Mouse (Mus musculus) heart, embryonic 10.5 days (tissue): Measurements from ENCODE around the gene Foxe1. TPM values are rescaled to one million over a fixed set of nuclear protein-coding genes. Genes with fewer than 3 reads are reported as not detected.

Experiments
- DNase-seq: peaks from one replicate; pipeline ENCODE4 v3.0.0-alpha.2; 2017; ENCODE audit warnings: low spot score
- H3K27ac ChIP-seq: fragments of 300-500 bp; sonication (generic); 2 replicates; pipeline ENCODE4 v1.5.1; 2016; ENCODE audit warnings: mild to moderate bottlenecking
- H3K27me3 ChIP-seq: fragments of 300-500 bp; sonication (generic); 2 replicates; pipeline ENCODE4 v1.6.1; 2016; ENCODE audit warnings: mild to moderate bottlenecking; ENCODE audit not compliant: poor library complexity, insufficient read depth, severe bottlenecking
- H3K36me3 ChIP-seq: fragments of 300-500 bp; sonication (generic); 2 replicates; pipeline ENCODE4 v1.6.1; 2016; ENCODE audit warnings: mild to moderate bottlenecking, moderate library complexity
- H3K4me1 ChIP-seq: fragments of 300-500 bp; sonication (generic); 2 replicates; pipeline ENCODE4 v1.6.1; 2016; ENCODE audit warnings: mild to moderate bottlenecking
- H3K4me3 ChIP-seq: fragments of 300-500 bp; sonication (generic); 2 replicates; pipeline ENCODE4 v1.5.1; 2016; ENCODE audit warnings: mild to moderate bottlenecking, moderate library complexity
- H3K9me3 ChIP-seq: fragments of 300-500 bp; sonication (generic); 2 replicates; pipeline ENCODE4 v1.6.1; 2016; ENCODE audit warnings: mild to moderate bottlenecking, moderate library complexity
- WGBS: fragments of 180-500 bp; shearing (Covaris S2); methylation state at CpG from one replicate; pipeline ENCODE4 v1.1.7; 2016; 5-methylcytosine and 5-hydroxymethylcytosine counted together
- polyA plus RNA-seq: library from polyadenylated mRNA; unstranded; fragments of >200 nt; fragmentation: Nextera tagmentation; extraction: Ambion mirVana; gene quantifications from 2 replicates; pipeline ENCODE4 v1.2.1, GENCODE M21; 2016

Foxe1 gene
- polyA plus RNA-seq, 1 experiment from 2014 or later, result 1.6 TPM

- Histone ChIP-seq H3K4me3 (no peak overlapping the region), H3K4me1 (peaks cover 35% of the 10 kb centered on the region), H3K36me3 (no peaks in the 10 kb centered on the region), H3K9me3 (no peaks in the 10 kb centered on the region), H3K27me3 (peaks cover 89% of the 10 kb centered on the region), H3K27ac (no peak overlapping the region)
- 2% methylated on average over 26 of the region's 26 CpGs for WGBS
- DNase-seq, result peak; percentile 68
These were observed 3.8 kb upstream of the Foxe1 start for GRCm38 (mm10) chr4:46339584-46339983.

GRCm38 (mm10) chr4:46341831-46342680, 1.4 kb upstream of the Foxe1 start:
- Histone ChIP-seq H3K9me3 (no peaks in the 10 kb centered on the region), H3K27me3 (peaks cover 100% of the 10 kb centered on the region), H3K27ac (no peak overlapping the region), H3K36me3 (no peaks in the 10 kb centered on the region), H3K4me3 (peak overlapping the region; percentile 54; the same call in 1 of the 2 replicates), H3K4me1 (peaks cover 40% of the 10 kb centered on the region)
- 17% methylated on average over 22 of the region's 22 CpGs for WGBS
- no peak for DNase-seq

- H3K4me3 ChIP-seq, result peak overlapping the region; percentile 54
- peaks cover 36% of the 10 kb centered on the region for H3K4me1 ChIP-seq
- H3K27ac ChIP-seq, result no peak overlapping the region
- peaks cover 100% of the 10 kb centered on the region for H3K27me3 ChIP-seq
- under 1% methylated on average over 14 of the region's 28 CpGs for WGBS
- DNase-seq, result no peak
- no peaks in the 10 kb centered on the region for H3K9me3 ChIP-seq
- H3K36me3 ChIP-seq, result no peaks in the 10 kb centered on the region
These were observed 610 bp upstream of the Foxe1 start for GRCm38 (mm10) chr4:46342711-46343286.

- no peak overlapping the region; the same call in 1 of the 2 replicates for H3K27ac ChIP-seq
- H3K4me3 ChIP-seq, result peak overlapping the region; percentile 54
- under 1% methylated on average over 51 of the region's 51 CpGs for WGBS
- peaks cover 26% of the 10 kb centered on the region for H3K4me1 ChIP-seq
- H3K27me3 ChIP-seq, result peaks cover 100% of the 10 kb centered on the region
- no peaks in the 10 kb centered on the region for H3K9me3 ChIP-seq
- H3K36me3 ChIP-seq, result no peaks in the 10 kb centered on the region
- no peak for DNase-seq
These were observed 879 bp downstream of the Foxe1 start for GRCm38 (mm10) chr4:46344288-46344687.

- DNase-seq, result no peak
- H3K27ac ChIP-seq, result 0 out of 2 replicates have a peak overlapping the region, but pooled peaks have one; percentile 29
- peak overlapping the region; percentile 54 for H3K4me3 ChIP-seq
- 3% methylated on average over 66 of the region's 67 CpGs for WGBS
- no peaks in the 10 kb centered on the region for H3K9me3 ChIP-seq
- peaks cover 23% of the 10 kb centered on the region for H3K4me1 ChIP-seq
- peaks cover 100% of the 10 kb centered on the region for H3K27me3 ChIP-seq
- no peaks in the 10 kb centered on the region for H3K36me3 ChIP-seq
These were observed 1.8 kb downstream of the Foxe1 start for GRCm38 (mm10) chr4:46345056-46345772.

GRCm38 (mm10) chr4:46345773-46346100, 2.3 kb downstream of the Foxe1 start:
- H3K4me3 ChIP-seq, result no peak overlapping the region
- WGBS, result 21% methylated on average over 3 of the region's 3 CpGs

GRCm38 (mm10) chr4:46346221-46346620, 2.8 kb downstream of the Foxe1 start:
- H3K9me3 ChIP-seq, result no peaks in the 10 kb centered on the region
- DNase-seq, result no peak
- peaks cover 100% of the 10 kb centered on the region for H3K27me3 ChIP-seq
- no peaks in the 10 kb centered on the region for H3K36me3 ChIP-seq
- no peak overlapping the region for H3K27ac ChIP-seq
- H3K4me1 ChIP-seq, result peaks cover 23% of the 10 kb centered on the region
- WGBS, result 28% methylated on average over 6 of the region's 6 CpGs
- H3K4me3 ChIP-seq, result no peak overlapping the region

More at GRCm38 (mm10) chr4:46345773-46346100, 2.3 kb downstream of the Foxe1 start:
- Histone ChIP-seq H3K27me3 (peaks cover 100% of the 10 kb centered on the region), H3K4me1 (peaks cover 23% of the 10 kb centered on the region), H3K27ac (no peak overlapping the region), H3K9me3 (no peaks in the 10 kb centered on the region), H3K36me3 (no peaks in the 10 kb centered on the region)
- no peak for DNase-seq

GRCm38 (mm10) chr4:46347141-46347540, 3.7 kb downstream of the Foxe1 start:
- 8% methylated on average over 4 of the region's 4 CpGs for WGBS
- no peak for DNase-seq
- no peaks in the 10 kb centered on the region for H3K9me3 ChIP-seq

GRCm38 (mm10) chr4:46347580-46348515, 4.4 kb downstream of the Foxe1 start:
- Histone ChIP-seq H3K27me3 (peaks cover 100% of the 10 kb centered on the region), H3K27ac (no peak overlapping the region), H3K36me3 (no peaks in the 10 kb centered on the region), H3K4me1 (peaks cover 24% of the 10 kb centered on the region), H3K4me3 (no peak overlapping the region), H3K9me3 (no peaks in the 10 kb centered on the region)
- no peak for DNase-seq
- WGBS, result 2% methylated on average over 41 of the region's 41 CpGs

More at GRCm38 (mm10) chr4:46347141-46347540, 3.7 kb downstream of the Foxe1 start:
- H3K4me3 ChIP-seq, result no peak overlapping the region
- H3K36me3 ChIP-seq, result no peaks in the 10 kb centered on the region
- peaks cover 23% of the 10 kb centered on the region for H3K4me1 ChIP-seq
- H3K27me3 ChIP-seq, result peaks cover 100% of the 10 kb centered on the region
- H3K27ac ChIP-seq, result no peak overlapping the region

- no peaks in the 10 kb centered on the region for H3K9me3 ChIP-seq
- DNase-seq, result peak; percentile 64
- WGBS, result 29% methylated on average over 9 of the region's 9 CpGs
- peaks cover 100% of the 10 kb centered on the region for H3K27me3 ChIP-seq
- no peak overlapping the region for H3K27ac ChIP-seq
- no peak overlapping the region for H3K4me3 ChIP-seq
- peaks cover 27% of the 10 kb centered on the region for H3K4me1 ChIP-seq
- no peaks in the 10 kb centered on the region for H3K36me3 ChIP-seq
These were observed 5.5 kb downstream of the Foxe1 start for GRCm38 (mm10) chr4:46348897-46349296.

GRCm38 (mm10) chr4:46349530-46349929, 6.1 kb downstream of the Foxe1 start:
- H3K27me3 ChIP-seq, result peaks cover 97% of the 10 kb centered on the region
- peak; percentile 66 for DNase-seq
- no peak overlapping the region for H3K4me3 ChIP-seq
- no peaks in the 10 kb centered on the region for H3K36me3 ChIP-seq
- peaks cover 21% of the 10 kb centered on the region for H3K4me1 ChIP-seq
- whole genome bisulfite sequencing, result 41% methylated on average over 5 of the region's 5 CpGs
- H3K9me3 ChIP-seq, result no peaks in the 10 kb centered on the region
- no peak overlapping the region for H3K27ac ChIP-seq

- Histone ChIP-seq H3K36me3 (no peaks in the 10 kb centered on the region), H3K4me1 (peaks cover 15% of the 10 kb centered on the region), H3K4me3 (no peak overlapping the region), H3K9me3 (no peaks in the 10 kb centered on the region), H3K27ac (no peak overlapping the region), H3K27me3 (peaks cover 94% of the 10 kb centered on the region)
- WGBS, result 14% methylated on average over 10 of the region's 10 CpGs
- no peak for DNase-seq
These were observed 9.6 kb downstream of the Foxe1 start for GRCm38 (mm10) chr4:46353045-46353444.
